Mouse (Mus musculus) liver, embryonic 14.5 days (tissue): ENCODE data around the gene Rpl10a. TPM values are rescaled to one million over a fixed set of nuclear protein-coding genes. Genes with fewer than 3 reads are reported as not detected.
A peak's percentile ranks its signal among the peaks of the same experiment; 100 is the strongest.
"Not testable (repeated sequence)": the region's sequence is repeated elsewhere in the genome, so short reads cannot be mapped to it uniquely, and the experiment has no call there.

Experiments used
- ATAC-seq: fragments of 200-750 bp; cut with Nextera tagmentation; 2 replicates; pipeline ENCODE4 v1.8.0; 2017; ENCODE audit warnings: moderate number of reproducible peaks, mild to moderate bottlenecking, moderate library complexity; ENCODE audit not compliant: insufficient read depth
- DNase-seq, 3 experiments: peaks; one replicate each; pipeline ENCODE4 v3.0.0-alpha.2; 2012 to 2013; ENCODE audit warnings: low read depth in 3 of 3, low spot score in 3 of 3
- H3K27ac ChIP-seq: fragments of 300-500 bp; sonication (generic); 2 replicates; pipeline ENCODE4 v1.5.1; 2014; ENCODE audit warnings: moderate library complexity, mild to moderate bottlenecking, control low read depth, inconsistent platforms
- H3K27me3 ChIP-seq: fragments of 300-500 bp; sonication (generic); 2 replicates; pipeline ENCODE4 v1.6.1; 2014; ENCODE audit warnings: mild to moderate bottlenecking, low read length, moderate library complexity; ENCODE audit not compliant: control insufficient read depth, insufficient read depth
- H3K36me3 ChIP-seq: fragments of 300-500 bp; sonication (generic); replicated peaks from 2 replicates; pipeline ENCODE4 v1.6.1; 2014; ENCODE audit warnings: low read depth; ENCODE audit not compliant: control insufficient read depth, insufficient read depth
- H3K4me1 ChIP-seq, 2 experiments: fragments of 200-500 bp in 1 of 2; fragments of 300-500 bp in 1 of 2; sonication (generic) in 1 of 2; replicated peaks; 2 replicates each; pipeline ENCODE4 v1.6.1; 2012 to 2014; ENCODE audit warnings: antibody characterized with exemption in 1 of 2, inconsistent platforms in 1 of 2, low read length in 1 of 2; ENCODE audit not compliant: control insufficient read depth in 2 of 2, insufficient read depth in 2 of 2
- H3K4me2 ChIP-seq: fragments of 300-500 bp; sonication (generic); 2 replicates; pipeline ENCODE4 v1.6.1; 2014; ENCODE audit warnings: low read depth, mild to moderate bottlenecking, control low read depth, moderate library complexity
- H3K4me3 ChIP-seq, 2 experiments: fragments of 200-500 bp in 1 of 2; fragments of 300-500 bp in 1 of 2; sonication (generic) in 1 of 2; 2 replicates each; pipeline ENCODE4 v1.5.1; 2012 to 2014; ENCODE audit warnings: low read depth in 2 of 2, low read length in 2 of 2, mild to moderate bottlenecking in 2 of 2, control low read depth in 1 of 2, inconsistent platforms in 1 of 2, moderate library complexity in 1 of 2; ENCODE audit not compliant: insufficient read depth in 1 of 2
- H3K9ac ChIP-seq: fragments of 300-500 bp; sonication (generic); replicated peaks from 2 replicates; pipeline ENCODE4 v1.6.1; 2014; ENCODE audit warnings: mild to moderate bottlenecking, control low read depth, moderate library complexity
- H3K9me3 ChIP-seq: fragments of 300-500 bp; sonication (generic); 2 replicates; pipeline ENCODE4 v1.6.1; 2016; ENCODE audit warnings: low read length, mixed read lengths; ENCODE audit not compliant: control insufficient read depth
- CTCF ChIP-seq: IDR thresholded peaks from 2 replicates; pipeline ENCODE4 v1.5.1; 2016; ENCODE audit warnings: antibody characterized with exemption, low read depth, control low read depth
- EP300 ChIP-seq: IDR thresholded peaks from 2 replicates; pipeline ENCODE4 v1.6.1; 2016; ENCODE audit warnings: antibody characterized with exemption, low read depth
- WGBS: fragments of 180-500 bp; shearing (Covaris S2); extraction: QIAGEN DNeasy Blood & Tissue Kit; methylation state at CpG from one replicate; pipeline ENCODE4 v1.1.7; 2014; ENCODE audit not compliant: insufficient replicate concordance; 5-methylcytosine and 5-hydroxymethylcytosine counted together
- polyA plus RNA-seq, 2 experiments: library from polyadenylated mRNA; depleted of rRNA in 1 of 2; stranded (reverse) in 1 of 2; unstranded in 1 of 2; fragments of >200 nt; fragmentation: Nextera tagmentation in 1 of 2; extraction: Ambion mirVana in 1 of 2; gene quantifications; 2 replicates each; pipeline versions ENCODE4 v1.2.1 to v1.2.3; 2012 to 2014

Gene Rpl10a
- polyA plus RNA-seq, 2 experiments, result 510 to 1,992 TPM

DNA sequence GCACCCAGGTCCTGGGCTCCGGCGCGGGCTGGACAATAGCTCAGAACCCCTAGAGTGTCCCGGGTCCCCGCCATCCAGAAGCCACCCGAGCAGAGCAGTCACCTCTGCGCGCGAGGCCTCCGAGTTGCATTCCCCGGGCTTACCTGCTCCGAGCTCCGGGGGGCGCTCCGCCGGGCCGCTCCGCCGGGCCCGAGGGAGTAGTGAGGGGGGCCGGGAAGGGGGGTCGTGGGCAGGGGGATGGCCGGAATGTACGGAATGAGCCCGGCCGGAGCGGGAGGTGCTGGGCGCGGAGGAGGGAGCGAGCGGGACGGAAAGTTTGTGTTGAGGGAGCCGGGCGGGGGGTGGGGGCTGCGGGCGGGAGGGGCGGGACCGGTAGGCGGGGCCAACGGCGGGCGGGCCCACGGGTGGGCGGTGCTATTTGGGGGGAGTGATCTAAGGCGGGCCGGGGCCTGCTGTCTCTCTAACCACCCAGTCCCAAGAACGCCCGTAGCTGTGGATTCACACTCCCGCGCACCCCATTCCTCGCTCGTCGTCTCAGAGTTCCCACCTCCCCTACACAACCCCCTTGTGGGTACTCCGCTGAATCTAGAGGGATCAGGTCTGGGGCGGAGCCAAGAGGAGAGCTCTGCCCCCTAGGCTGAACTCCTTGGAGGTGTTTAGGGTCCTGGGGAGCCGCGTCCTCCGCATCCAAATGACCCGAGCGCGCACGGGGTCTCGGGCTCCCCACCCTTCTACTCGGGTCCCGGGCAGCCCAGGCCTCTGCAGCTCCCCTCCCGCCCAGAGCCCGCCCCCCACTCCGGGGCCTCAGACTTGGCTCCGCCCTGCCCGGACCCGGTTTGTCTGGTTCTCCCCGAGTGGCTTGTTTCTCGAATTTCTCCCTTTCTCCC is 22.4 kb downstream of the Rpl10a start, which contains the start of gene Tead3:
Gene Tead3 (minus strand): TSS at position 352 of the 887 bp plus-strand sequence.
- under 1% methylated on average over 71 of the region's 73 CpGs for WGBS
- TF ChIP-seq EP300 (no peak), CTCF (0 out of 2 replicates have a peak, but pooled peaks have one; percentile 16)
- Histone ChIP-seq H3K9me3 (no peaks in the 10 kb centered on the region), H3K27me3 (peaks cover 17% of the 10 kb centered on the region), H3K9ac (peak within 1 kb of the TSS; percentile 59), H3K4me2 (peak within 1 kb of the TSS; percentile 91), H3K4me1 (peaks cover 9 to 13% of the 10 kb centered on the region in 2 experiments), H3K4me3 (peak within 1 kb of the TSS; percentile 71 to 72), H3K36me3 (no peaks in the 10 kb centered on the region), H3K27ac (no peak within 1 kb of the TSS; the same call in 1 of the 2 replicates)
- peak; percentile 74 for ATAC-seq
- DNase-seq, result no peak

DNA sequence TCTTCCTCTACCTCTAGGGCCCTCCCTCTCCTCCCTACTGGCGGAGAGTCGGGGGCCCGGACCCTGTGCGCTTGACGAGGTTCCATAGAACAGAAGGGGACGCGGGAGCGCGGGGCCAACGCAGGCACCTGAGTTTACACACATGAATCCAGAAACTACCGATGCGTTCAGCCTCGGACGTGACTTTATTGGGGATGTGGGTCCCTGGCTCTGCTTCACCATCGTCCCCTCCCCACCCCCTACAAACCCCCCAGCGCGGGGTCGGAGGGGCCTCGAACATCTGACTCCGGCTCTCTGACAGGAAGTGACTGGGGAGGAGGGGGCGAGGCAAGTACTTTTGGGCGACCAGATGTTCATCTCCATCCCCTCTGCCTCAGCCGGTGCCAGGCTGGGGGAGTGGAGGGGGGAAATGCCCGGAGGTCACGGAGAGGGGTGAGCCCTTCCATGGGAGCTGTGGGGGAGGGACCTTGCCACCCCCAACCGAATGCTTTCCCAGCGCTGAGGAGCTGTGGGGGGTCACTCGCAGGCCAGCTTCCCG is 23.2 kb downstream of the Rpl10a start:
- peaks cover 17% of the 10 kb centered on the region for H3K27me3 ChIP-seq
- no peak overlapping the region for H3K27ac ChIP-seq

DNA sequence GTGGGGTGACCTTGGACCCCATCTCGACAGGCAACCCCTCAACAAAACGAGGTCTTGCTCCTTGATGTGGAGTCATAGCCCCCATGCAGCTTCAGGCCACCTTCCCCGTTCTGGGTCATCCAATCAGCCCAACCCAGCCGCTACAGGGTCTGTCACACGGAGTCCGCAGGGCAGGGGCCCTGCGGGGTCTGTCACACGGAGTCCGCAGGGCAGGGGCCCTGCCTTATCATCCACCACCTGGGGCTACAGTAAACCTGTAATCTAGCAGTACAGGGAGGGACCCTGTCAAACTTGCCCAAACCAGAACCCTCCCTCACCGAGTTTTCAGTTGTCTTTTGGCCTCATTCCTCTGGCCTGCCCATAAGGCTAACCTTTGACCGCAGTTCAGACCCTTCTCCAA is 23.7 kb downstream of the Rpl10a start:
- Histone ChIP-seq H3K36me3 (no peaks in the 10 kb centered on the region), H3K27ac (no peak overlapping the region), H3K4me1 (peaks cover 9 to 13% of the 10 kb centered on the region in 2 experiments), H3K9me3 (no peaks in the 10 kb centered on the region), H3K4me3 (peak overlapping the region in 1 of 2 experiments; percentile 72; a peak in 1 of 4 replicates), H3K9ac (no peak overlapping the region; the same call in 1 of the 2 replicates), H3K4me2 (peak overlapping the region; percentile 91), H3K27me3 (peaks cover 17% of the 10 kb centered on the region)
- ATAC-seq (peak; percentile 68), DNase-seq (no peak)
- WGBS, result 6% methylated on average over 11 of the region's 11 CpGs
- TF ChIP-seq CTCF, result no peak
- peak; percentile 58 for TF ChIP-seq EP300

More for the DNA sequence above, 23.2 kb downstream of the Rpl10a start:
- no peaks in the 10 kb centered on the region for H3K9me3 ChIP-seq
- no peak for TF ChIP-seq CTCF
- no peak for TF ChIP-seq EP300
- no peak for DNase-seq
- 2% methylated on average over 29 of the region's 29 CpGs for WGBS
- peak overlapping the region; percentile 71 to 72 for H3K4me3 ChIP-seq
- peak overlapping the region; percentile 59 for H3K9ac ChIP-seq
- H3K36me3 ChIP-seq, result no peaks in the 10 kb centered on the region
- ATAC-seq, result no peak
- peak overlapping the region; percentile 91 for H3K4me2 ChIP-seq
- H3K4me1 ChIP-seq, result peaks cover 9 to 13% of the 10 kb centered on the region in 2 experiments

DNA sequence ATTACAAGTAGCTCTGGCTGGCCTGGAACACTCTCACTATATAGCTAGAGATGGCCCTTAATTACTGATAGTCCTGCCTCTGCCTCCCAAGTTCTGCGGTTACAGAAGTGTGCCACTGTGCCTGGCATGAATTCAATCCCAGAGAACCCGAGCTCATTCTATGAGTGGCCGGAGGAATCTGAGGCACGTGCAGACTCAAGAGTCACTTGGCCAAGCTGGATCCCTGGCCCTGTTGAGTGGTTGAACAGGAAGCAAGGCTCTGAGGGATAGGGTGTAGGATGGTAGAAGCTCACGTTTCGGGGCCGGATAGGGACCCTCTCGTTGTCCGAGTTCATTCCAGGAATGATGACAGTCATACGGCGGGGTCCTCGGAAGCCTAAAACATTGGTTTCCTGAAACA is 27.6 kb downstream of the Rpl10a start:
- Histone ChIP-seq H3K27ac (no peak overlapping the region), H3K36me3 (no peaks in the 10 kb centered on the region), H3K9me3 (no peaks in the 10 kb centered on the region), H3K4me1 (peaks cover 9 to 13% of the 10 kb centered on the region in 2 experiments), H3K4me3 (no peak overlapping the region), H3K4me2 (no peak overlapping the region), H3K9ac (no peak overlapping the region), H3K27me3 (peaks cover 19% of the 10 kb centered on the region)
- ATAC-seq (no peak), DNase-seq (no peak)
- 83% methylated on average over 12 of the region's 12 CpGs for WGBS
- TF ChIP-seq EP300 (no peak), CTCF (no peak)

DNA sequence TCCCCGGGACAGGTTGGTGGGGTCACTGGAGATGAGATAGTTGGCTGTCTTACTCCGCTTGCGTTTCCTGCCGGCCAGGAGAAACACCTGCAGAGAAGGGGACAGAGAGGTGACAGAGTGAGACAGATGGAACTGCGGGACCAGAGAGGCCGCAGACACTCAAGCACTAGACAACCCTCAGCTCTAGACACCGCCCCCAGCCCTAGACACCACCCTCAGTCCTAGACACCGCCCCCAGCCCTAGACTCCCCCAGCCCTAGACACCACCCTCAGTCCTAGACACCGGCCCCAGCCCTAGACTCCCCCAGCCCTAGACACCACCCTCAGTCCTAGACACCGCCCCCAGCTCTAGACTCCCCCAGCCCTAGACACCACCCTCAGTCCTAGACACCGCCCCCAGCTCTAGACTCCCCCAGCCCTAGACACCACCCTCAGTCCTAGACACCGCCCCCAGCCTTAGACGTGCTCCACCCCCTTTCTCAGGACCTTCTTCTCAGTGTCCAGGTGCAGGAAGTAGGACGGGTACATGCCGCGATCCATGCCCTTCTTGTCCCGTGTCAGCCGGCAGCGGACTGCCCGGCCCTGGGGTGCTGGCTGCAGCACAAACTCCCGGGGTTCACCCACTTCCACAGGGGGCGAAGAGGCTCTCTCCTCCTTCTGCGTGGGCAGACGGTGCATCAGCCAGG is 30.4 kb downstream of the Rpl10a start:
- peaks cover 47% of the 10 kb centered on the region for H3K27me3 ChIP-seq
- ATAC-seq, H3K9ac ChIP-seq, H3K27ac ChIP-seq, H3K4me3 ChIP-seq, H3K36me3 ChIP-seq, H3K4me2 ChIP-seq, DNase-seq, H3K9me3 ChIP-seq, H3K4me1 ChIP-seq: not testable (repeated sequence)
- WGBS, result 24% methylated on average over 23 of the region's 24 CpGs
